Mouse (Mus musculus) large intestine, adult 2 months (tissue): Measurements from ENCODE around the gene Gucy1b2. TPM values are rescaled to one million over a fixed set of nuclear protein-coding genes. Genes with fewer than 3 reads are reported as not detected.
A peak's percentile ranks its signal among the peaks of the same experiment; 100 is the strongest.

ENCODE experiments used
- DNase-seq: peaks from one replicate; pipeline ENCODE4 v3.0.0-alpha.2; 2012; ENCODE audit warnings: low read depth, low spot score
- WGBS: fragments of 180-500 bp; shearing (Covaris S2); methylation state at CpG from one replicate; pipeline ENCODE4 v1.1.7; 2018; 5-methylcytosine and 5-hydroxymethylcytosine counted together
- polyA plus RNA-seq: library from polyadenylated mRNA; depleted of rRNA; stranded (reverse); fragments of >200 nt; gene quantifications from 2 replicates; pipeline ENCODE4 v1.2.3, GENCODE M21; 2012; rRNA removed

The Gucy1b2 gene
- polyA plus RNA-seq, 1 experiment, result not detected

GRCm38 (mm10) chr14:62379391-62379790, 76.7 kb downstream of the Gucy1b2 start:
- 90% methylated on average over 2 of the region's 2 CpGs for WGBS
- DNase-seq, result no peak

GRCm38 (mm10) chr14:62376115-62376514, 80.0 kb downstream of the Gucy1b2 start:
- 79% methylated on average over 2 of the region's 2 CpGs for WGBS

DNA sequence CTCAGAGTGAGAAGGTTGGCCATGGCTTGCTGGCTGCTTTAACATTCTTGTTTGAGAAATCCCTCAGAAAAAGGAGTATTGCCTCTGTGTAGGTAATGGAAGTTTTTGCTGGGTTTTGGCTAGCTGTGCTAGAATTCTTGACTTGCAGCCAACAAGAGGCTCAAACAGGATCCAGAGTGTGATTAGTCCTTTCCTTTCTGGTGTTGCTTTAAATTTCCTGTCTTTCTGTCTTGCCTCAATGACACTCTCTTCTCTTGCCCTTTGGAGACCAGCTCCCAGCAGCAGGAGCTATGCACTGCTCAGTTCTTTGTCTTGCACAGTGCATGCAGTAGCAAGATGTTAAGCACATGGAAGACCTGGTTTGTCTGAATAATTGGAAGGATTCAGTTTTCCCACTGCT, 80.4 kb downstream of the Gucy1b2 start:
- DNase-seq, result no peak

More at GRCm38 (mm10) chr14:62376115-62376514, 80.0 kb downstream of the Gucy1b2 start:
- DNase-seq, result no peak

DNA sequence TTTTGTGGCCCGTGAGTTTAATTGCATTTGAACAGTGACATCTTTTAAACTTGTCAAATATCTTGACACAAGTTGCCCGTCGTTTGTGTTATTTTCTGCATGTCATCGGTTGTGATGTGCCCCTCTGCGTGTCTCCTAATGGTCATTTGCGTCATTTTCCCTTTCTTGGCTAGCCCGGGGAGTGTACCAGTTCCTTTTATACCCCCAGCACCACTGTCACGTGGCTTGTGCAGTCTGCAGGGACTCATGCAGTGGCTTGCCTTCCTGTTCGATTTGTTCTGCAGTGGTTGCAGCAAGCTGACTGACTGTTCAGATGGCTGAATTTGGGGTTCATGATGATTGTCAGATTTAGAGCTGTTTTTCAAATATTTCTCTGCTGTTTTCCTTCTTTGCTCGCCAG, 82.1 kb downstream of the Gucy1b2 start:
- no peak for DNase-seq
- WGBS, result 68% methylated on average over 10 of the region's 10 CpGs

GRCm38 (mm10) chr14:62370819-62371218, 85.3 kb downstream of the Gucy1b2 start:
- DNase-seq, result peak; percentile 36
- WGBS, result 16% methylated on average over 6 of the region's 6 CpGs

GRCm38 (mm10) chr14:62363774-62364173, 92.3 kb downstream of the Gucy1b2 start:
- 84% methylated on average over 2 of the region's 2 CpGs for WGBS
- no peak for DNase-seq

DNA sequence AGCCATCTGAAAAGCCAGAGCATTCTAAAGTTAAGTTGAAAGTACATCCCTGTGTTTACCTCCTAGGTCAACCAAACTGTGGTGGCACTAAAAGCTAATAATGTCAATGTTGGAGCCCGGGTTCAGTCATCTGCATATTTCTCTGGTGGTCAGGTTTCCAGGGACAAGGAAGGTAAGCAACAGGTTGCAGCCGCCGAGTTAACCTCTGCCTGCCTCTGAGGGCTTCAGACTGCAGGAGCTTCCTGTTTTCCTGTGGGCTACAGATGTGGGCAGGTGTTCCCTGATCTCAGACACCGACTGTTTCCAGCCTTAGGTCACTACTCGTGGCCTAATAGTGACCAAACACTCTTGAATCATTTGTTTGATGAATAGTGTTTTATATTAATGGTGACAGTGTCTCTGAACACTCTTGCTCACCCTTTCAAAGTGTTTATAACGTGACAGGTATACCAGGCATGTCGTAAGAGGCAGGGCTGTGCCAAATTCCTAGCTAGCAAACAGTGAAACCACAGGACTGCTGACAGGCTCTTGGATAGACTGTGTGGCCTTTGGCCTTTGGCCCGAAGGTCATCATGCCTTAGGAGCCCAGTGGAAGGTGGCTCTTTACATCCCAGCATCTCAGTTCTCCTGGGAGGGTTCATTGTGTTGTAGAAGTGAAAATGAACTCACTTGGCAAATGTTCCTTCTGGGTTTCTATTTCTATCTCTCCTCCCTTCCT, 94.7 kb downstream of the Gucy1b2 start:
- WGBS, result 66% methylated on average over 8 of the region's 8 CpGs
- no peak for DNase-seq

DNA sequence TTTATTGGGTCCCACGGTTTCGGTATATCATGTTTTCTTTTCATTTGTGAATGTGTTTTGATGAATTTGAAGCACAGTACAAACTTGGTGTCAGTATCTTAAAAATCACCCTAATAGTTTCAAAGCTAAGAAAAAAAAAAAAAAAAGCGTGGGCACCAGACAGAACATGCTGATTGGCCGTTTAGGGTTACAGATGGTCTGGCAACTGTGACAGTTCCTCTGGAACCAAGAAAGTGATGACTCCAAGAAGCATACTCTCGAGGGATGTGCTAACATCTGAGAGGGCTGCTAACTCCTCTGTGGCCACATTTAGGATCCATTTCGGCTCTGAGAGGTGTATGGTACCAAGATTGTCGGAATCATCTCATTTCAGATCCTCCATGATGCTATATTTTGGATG, 100.9 kb downstream of the Gucy1b2 start:
- WGBS, result 83% methylated on average over 7 of the region's 7 CpGs
- DNase-seq, result no peak

DNA sequence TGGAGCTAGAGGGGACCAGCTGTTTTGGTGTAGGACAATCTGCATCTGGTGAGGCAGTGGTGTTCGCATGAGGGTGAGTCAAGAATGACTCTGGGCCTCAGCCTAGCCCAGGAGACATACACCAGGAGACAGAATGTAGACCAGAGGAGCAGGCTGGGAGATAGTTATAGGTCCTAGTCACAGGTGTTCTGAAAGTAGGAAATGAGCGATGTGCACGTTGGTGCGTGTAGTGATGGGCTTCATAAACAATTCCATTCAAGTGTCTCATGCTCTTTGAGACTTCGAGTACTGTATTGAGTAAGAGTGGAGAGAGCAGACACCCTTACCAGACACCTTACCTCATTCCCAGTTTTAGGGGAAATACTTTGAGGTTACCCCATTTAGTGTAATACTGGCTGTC, 102.3 kb downstream of the Gucy1b2 start:
- WGBS, result 89% methylated on average over 5 of the region's 5 CpGs
- DNase-seq, result no peak

GRCm38 (mm10) chr14:62353372-62353771, 102.7 kb downstream of the Gucy1b2 start:
- no peak for DNase-seq
- WGBS, result 87% methylated on average over 9 of the region's 9 CpGs

DNA sequence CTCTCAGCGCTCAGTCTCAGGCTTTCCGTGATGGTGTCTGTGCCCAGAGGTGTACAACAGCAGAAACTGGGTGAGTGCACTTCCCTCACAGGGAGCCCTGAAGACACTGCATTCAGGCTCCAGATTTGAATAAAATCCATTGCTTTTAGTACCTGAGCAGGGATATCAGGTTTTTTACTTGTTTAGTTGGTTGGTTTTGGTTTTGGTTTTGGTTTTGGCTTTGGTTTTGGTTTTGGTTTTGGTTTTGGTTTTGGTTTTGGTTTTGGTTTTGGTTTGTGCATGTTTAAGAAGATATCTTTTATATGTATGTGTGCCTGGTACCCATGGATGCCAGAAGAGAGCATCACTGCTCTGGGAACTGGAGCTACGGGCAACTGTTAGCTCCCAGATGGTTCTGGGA, 105.2 kb downstream of the Gucy1b2 start:
- DNase-seq, result no peak
- 98% methylated on average over 3 of the region's 3 CpGs for WGBS

GRCm38 (mm10) chr14:62350186-62350585, 105.9 kb downstream of the Gucy1b2 start:
- 83% methylated on average over 4 of the region's 4 CpGs for WGBS
- DNase-seq, result no peak

DNA sequence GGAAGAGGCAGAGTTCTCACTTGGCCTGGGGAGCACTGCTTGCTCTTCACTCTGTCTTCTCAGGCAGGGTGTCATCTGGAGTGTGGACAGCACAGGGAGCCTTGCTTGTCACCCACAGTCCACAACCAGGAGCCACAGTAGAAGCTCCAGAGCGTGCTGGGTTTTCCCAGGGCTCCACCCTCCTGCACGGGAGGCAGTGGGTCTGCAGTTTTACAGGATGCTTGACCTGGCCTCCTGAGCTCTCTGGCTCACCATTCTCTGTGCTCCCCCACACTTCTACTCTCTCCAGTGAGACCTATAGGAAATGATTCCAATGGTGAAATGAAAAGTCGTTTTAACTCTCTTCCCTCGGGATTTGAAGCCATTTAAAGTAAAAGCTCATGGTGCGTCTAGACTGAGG, 106.3 kb downstream of the Gucy1b2 start:
- 84% methylated on average over 5 of the region's 5 CpGs for WGBS
- DNase-seq, result no peak

DNA sequence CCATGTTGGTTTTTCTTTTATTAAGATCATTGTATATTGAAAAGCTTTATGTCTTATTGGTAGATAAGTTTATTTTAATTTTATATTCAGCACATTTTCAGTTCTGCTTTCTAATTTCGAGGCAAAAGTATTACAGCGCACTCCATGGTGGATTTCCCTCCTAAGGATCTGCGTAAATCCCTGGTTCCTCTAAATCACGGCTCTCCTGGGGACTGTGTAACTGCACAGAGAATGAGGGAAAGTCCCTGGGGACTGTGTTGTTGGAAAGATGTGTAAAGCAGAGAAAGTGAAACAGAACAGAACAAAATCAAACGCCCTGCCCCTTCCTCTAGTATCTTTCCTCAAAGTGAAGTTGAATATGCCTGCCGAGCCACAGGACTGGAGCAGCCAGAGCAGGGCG, 109.0 kb downstream of the Gucy1b2 start:
- DNase-seq, result no peak
- WGBS, result 76% methylated on average over 7 of the region's 7 CpGs

DNA sequence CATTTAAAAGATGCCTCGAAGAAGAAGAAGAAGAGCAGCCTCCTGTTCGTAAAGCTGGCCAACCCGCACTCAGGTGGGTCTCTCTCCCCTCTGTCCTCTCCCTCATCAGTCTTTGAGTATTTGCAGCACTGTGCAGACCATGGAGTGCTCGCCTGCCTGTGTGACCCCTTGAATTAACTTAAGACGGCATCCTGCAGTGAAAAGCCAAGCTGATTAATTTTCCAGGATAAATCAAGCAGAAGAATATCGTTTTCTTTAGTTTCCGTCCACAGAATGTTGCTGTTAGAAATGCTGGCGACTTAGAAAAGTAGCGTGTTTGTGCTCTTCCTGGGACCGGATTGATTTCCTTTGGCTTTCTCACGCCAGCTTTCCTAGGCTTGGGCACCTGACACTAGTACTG, 109.5 kb downstream of the Gucy1b2 start:
- WGBS, result 88% methylated on average over 11 of the region's 11 CpGs
- no peak for DNase-seq

Other genes starting within 250 kb of the Gucy1b2 start
- 5.0 TPM in 2 replicates for gene Rnaseh2b, start 163.7 kb downstream of the Gucy1b2 start, polyA plus RNA-seq
- 0.30 and 0.42 TPM in 2 replicates for gene Dleu7, start 163.2 kb downstream of the Gucy1b2 start, polyA plus RNA-seq
- gene Fam124a, start 99.4 kb upstream of the Gucy1b2 start, polyA plus RNA-seq, result 4.0 and 5.4 TPM in 2 replicates
- not detected in 2 replicates for gene Gm4131, start 110.6 kb upstream of the Gucy1b2 start, polyA plus RNA-seq
- not detected in 2 replicates for gene Serpine3, start 207.4 kb upstream of the Gucy1b2 start, polyA plus RNA-seq